ENCODE assay signal across 10 mouse cellular contexts in the genomic region with DNA sequence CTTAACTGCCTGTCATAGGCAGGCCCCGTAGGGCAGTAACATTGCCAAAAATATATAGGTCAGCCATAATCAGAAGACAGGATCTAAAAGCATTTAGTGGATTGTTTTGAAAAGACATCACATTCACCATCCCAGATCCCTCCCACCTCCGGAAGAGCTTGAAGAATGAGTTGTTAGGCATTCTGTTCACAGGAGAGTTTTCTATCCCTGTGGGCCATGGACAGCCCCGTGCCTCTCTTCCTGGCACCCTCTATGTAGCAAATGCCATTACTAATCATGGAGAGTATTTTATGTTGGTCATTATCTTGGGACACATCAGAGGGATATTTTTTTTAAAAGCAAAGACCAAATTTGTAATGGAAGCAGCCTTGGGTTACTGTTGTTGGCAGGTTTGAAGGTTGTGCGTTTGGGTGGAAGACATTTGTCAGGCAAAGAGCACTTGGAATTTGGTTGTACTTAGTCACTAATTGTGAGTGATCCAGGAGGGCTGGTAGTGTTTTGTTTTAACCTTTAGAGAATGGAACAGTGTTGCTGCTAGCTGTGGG.
"Had no signal": no experiment of that assay in that cellular context is flagged by ENCODE, and none has a peak within 500 bp of the region (broad histone marks: within the 10 kb centered on the region; RNA-seq: fewer than 3 reads in every experiment).

No protein-coding gene starts in this region.

- DNase-seq: kidney, adult 8-10 months; kidney, postnatal 10 days; kidney, postnatal 36 days; left cerebral cortex, postnatal 4 days; liver, postnatal 0 days; lung, embryonic 14.5 days; midbrain, embryonic 14.5 days; right cerebral cortex, postnatal 14 days; spleen, adult 18-20 months; thymus, postnatal 25 days had no signal
